Mouse (Mus musculus) kidney, postnatal 4 days (tissue): Measurements from ENCODE around the gene Zswim4.
A peak's percentile ranks its signal among the peaks of the same experiment; 100 is the strongest.

Experiments used
- DNase-seq, 2 experiments: peaks; one replicate each; pipeline ENCODE4 v3.0.0; 2021; ENCODE audit warnings: mixed read lengths in 2 of 2

Zswim4 gene

DNA sequence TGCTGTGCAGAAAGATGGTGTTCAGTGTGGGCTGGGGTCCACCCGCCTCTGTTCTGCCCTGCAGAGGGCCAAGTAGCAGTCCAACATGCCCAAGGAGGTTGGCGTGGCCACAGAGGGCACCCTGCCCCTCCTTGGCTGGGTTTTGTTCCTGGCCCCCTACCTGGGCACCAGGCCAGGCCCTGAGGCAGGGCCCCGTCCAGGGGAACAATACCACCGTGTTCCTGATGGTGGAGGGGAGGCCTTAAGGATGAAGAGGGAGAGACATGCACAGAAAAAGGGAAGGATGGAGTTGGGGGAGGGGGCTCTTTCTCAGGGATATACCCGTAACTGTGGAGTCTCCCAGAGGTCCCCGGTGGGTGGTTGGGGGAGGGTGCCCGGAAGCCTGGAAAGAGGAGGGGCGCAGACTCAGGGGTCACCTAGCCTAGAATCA is 36.7 kb downstream of the Zswim4 start:
- peak in 1 of 2 experiments; percentile 52 for DNase-seq

GRCm38 (mm10) chr8:84199348-84200125 is 37.3 kb downstream of the Zswim4 start:
- DNase-seq = no peak

GRCm38 (mm10) chr8:84198871-84199270 is 38.0 kb downstream of the Zswim4 start:
- no peak for DNase-seq

DNA sequence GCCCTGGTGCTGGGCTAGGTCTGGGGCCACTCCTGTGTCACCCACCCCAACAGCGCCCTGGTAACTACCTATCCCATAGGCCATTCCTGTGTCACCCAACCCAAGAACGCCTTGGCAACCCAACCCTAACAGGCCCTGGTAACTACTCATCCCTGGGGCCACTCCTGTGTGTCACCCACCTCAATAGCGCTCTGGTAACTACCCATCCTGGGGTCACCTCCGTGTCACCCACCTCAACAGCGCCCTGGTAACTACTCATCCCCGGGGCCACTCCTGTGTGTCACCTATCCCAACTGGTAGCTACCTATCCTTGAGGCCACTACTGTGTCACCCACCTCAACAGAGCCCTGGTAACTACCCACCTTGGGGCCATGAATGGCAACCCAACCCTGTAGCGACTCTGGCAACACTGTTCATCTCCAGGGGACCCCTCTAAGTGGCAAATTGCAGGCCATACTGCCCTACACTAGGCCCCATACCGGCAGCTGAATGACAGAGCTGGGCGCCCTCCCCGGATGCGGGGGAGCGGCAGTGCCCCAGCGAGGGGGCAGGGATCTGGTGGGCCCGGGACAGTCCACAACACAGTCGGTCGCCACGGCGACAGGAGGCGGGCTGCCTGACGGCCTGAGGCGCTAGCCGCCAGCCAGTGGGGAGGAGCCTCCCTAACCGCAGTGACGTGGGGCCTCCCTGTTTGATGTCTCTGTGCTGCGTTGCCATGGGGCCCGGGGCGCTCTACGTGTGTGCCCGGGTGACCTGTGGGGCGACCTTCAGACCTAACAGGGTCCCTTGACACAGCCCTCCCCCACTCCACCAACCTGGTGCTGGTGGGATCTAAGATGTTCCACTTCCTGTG is 38.7 kb downstream of the Zswim4 start:
- DNase-seq = peak; percentile 89 to 94

GRCm38 (mm10) chr8:84197141-84197921 is 39.5 kb downstream of the Zswim4 start:
- DNase-seq = peak; percentile 93 to 95

DNA sequence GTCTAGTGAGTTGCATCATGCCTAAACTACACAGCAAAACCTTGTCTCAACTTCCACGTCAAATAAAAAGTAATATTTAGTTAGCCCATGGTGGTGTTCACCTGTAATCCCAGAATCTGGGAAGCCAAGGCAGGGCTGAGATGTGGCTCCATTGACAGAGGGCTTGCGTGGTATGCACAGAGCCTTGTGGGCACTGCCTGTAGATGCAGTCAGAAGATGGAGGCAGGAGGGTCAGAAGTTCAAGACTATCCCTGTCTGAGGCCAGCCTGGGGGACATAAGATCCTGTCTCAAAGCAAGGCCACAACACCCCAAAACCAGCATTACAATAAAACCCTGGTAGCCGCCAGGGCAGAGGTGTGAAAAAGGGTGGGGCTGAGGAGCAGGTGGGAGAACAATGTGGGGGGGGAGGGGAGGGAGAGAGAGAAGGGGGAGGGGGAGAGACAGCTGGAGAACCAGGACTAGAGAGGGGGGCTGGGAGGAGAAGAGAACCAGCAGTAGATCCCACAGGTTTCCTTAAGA is 42.6 kb downstream of the Zswim4 start:
- no peak for DNase-seq

GRCm38 (mm10) chr8:84193566-84193965 is 43.3 kb downstream of the Zswim4 start:
- no peak for DNase-seq

- DNase-seq = no peak
Observed at GRCm38 (mm10) chr8:84193161-84193560, 43.7 kb downstream of the Zswim4 start.

DNA sequence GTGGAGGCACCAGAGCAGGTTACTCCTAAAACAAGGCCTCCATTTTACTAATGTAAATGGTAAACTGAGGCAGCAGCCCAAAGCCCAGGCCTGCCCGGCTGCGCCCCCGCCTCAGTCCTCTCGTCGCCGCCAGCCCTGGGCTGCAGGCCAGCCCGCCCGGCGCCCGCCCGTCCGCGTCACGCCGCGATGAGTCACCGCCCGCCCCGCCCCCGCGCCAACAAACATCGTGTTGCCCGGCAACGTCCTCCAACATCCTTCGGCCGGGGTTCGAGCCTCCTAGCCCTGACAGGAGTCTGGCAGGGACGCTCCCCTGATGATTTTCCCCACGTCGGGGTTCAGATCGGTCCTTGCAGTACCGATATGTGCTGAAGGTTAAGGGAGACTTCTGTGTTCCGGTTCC is 44.3 kb downstream of the Zswim4 start:
- DNase-seq = peak; percentile 87 to 90

- peak; percentile 62 to 77 for DNase-seq
Observed at GRCm38 (mm10) chr8:84192023-84192422, 44.8 kb downstream of the Zswim4 start.

GRCm38 (mm10) chr8:84190191-84190867 is 46.5 kb downstream of the Zswim4 start:
- DNase-seq = peak in 1 of 2 experiments; percentile 35

GRCm38 (mm10) chr8:84189603-84190002 is 47.3 kb downstream of the Zswim4 start:
- peak; percentile 60 to 74 for DNase-seq

DNA sequence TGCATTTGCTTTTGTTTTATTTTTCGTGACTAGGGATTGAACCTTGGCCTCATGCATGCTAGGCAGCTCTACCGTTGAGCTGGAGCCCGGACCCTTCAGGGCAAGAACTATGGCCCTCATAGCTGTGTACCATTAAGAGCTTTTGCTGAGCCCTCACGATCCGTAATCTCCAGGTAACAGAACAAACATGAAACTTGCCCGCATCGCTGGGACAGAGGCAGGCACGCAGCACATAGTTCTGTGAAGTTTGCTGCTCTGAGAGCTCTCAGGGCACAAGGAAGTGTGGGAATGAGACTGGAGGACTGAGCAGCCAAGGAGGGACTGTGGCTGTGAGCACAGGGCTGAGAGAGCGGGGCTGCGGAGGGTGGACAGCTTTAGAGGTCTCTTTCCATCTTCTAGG is 48.2 kb downstream of the Zswim4 start:
- no peak for DNase-seq

DNA sequence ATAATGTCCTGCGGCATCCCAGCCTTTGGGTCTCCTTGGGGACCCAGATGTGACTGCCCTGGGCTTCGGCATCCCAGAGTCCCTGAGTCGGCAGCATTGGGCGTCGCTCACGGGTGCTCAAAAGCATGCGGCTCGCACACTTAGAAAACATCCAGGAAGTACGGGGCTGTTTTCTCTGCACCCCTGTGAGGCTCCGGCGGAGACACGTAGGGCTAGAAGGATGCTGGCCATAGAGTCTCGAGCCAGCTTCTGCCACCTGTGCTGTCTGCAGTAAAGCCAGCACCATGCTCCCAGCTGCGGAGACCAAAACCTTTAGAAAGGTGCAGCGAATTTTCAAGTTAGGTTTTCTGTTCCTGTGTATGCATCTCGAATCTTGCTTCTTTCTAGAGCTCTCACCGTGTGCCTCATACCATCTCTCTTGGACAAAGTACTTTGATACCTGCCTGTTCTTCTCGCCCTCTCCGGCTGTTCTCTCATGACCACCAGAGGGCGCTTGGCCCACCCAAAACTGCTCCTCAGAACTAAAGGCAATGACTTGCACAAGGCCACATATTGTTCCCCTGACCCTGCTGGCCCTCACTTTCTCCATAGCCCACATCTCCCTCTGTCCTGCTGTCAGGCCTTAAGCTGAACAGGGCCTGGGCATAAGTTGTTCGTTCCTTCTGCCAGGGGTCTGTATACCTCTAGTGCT is 49.6 kb downstream of the Zswim4 start:
- peak; percentile 76 to 83 for DNase-seq

DNA sequence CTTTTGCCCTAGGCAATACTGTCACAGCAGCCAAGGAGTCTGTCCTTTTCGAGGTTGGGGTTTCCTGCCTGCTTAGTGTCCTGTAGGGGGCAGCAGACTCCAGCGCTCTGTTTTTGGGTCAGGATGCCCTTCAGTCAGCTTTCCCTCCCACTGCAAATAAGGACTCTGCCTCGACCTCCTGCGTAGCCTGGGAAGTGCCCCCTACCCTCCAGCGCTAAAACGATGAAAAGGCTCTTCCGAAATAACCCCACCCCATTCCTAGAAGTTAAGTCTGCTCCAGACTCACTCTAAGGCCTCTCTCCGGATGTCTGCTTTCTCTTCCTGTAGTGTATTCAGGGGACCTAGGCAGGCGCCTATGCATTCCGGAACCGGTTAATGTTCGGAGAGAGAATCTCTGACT is 50.3 kb downstream of the Zswim4 start:
- peak; percentile 76 to 84 for DNase-seq

- DNase-seq = no peak
Observed at GRCm38 (mm10) chr8:84185117-84185516, 51.7 kb downstream of the Zswim4 start, which contains the start of gene Nanos3. Nanos3 (minus strand) TSS chr8:84185217.

- no peak for DNase-seq
Observed at GRCm38 (mm10) chr8:84184085-84185043, 52.5 kb downstream of the Zswim4 start.

- peak; percentile 70 to 79 for DNase-seq
Observed at GRCm38 (mm10) chr8:84183261-84184084, 53.4 kb downstream of the Zswim4 start.

GRCm38 (mm10) chr8:84182833-84183232 is 54.0 kb downstream of the Zswim4 start:
- DNase-seq = peak in 1 of 2 experiments; percentile 27
